Mouse (Mus musculus) cerebellum, postnatal 4 days (tissue): ENCODE measurements at regions not wholly inside any gene's neighbourhood (a gene's known extent, or its start where the extent isn't known, plus 50 kb on each side); places are given as distances from the start of the nearest gene placed in this dataset.

Source experiments
- DNase-seq, 2 experiments: peaks; one replicate each; pipeline ENCODE4 v3.0.0; 2022; ENCODE audit warnings: low spot score in 2 of 2, mixed read lengths in 1 of 2

DNA sequence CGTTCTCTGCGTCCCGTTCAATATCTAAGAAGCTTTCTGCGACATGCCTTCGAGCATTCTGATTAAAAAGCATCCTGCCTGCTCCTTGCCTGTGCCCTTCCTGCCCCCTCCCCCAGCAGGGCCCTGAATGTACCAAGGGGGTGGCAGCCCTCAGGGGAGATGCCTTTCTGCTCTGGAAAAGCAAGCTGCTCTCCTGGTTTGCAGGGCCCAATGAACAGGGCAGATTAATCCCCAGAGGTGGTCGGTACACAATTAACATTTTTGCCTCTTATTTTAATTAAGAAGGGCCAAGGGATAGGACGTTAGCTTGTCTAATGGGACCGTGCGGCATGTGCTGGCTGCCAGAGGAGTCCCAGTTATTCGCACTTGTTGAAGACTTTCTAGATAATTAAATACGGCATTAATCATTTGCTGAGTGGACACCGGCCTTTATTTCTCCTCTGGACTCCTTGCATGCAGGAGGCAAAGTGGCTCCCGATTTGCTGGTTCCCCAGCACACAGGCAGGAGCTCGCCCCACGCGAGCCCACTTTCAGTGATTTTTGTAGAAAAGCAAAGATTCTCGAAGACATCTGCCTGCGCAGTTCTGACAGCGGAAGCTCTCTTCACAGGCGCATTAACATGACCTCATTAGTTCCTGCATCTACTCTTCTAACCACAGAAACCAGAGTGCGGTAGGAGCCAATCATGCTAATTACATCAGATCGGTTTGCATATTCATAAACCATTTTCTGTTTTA, 336.8 kb upstream of the 4930535I16Rik start:
- no peak for DNase-seq

- DNase-seq, result no peak
Observed at GRCm38 (mm10) chr4:124241600-124241999, 323.8 kb upstream of the 4930535I16Rik start.

DNA sequence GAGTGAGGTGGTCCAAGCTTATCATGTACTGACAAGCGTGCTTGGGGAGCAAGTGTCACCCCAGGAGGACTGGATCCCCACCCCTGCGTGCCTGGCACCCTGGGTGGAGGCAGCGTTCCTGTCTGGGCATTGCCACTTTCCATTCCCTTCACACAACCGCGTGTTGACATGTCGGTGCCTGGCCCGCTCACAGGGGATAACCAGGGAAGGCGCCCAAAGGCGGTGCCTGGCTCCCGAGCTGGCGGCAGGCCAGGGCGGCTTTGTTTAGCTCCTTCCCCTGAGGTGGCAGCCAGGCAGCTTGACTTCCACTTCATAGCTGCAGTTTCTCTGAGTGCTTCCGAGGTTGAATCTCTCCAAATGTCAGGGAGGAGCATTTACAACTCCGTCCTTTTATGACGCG, 318.7 kb upstream of the 4930535I16Rik start:
- peak; percentile 40 to 61 for DNase-seq

DNA sequence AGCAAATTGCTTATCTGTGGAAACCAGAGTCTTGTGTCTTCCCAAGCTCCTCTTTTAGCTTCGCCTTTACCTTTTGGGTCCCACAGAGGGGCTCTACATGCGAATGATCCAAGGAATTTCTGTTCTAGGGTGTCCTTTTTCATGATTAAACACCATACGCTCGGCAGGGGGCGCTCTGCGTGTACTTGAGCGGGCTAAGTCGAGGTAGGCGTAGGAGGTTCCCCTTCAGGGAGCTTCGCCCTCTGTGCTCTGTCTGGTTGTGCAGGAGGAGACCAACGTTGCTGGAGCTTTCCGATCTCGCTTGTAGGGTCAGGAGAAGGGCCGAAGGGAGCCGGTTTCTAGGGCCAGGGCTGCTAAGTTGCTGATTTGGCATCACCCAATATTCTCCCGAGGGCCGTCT, 310.7 kb upstream of the 4930535I16Rik start:
- DNase-seq, result peak; percentile 52 to 70

DNA sequence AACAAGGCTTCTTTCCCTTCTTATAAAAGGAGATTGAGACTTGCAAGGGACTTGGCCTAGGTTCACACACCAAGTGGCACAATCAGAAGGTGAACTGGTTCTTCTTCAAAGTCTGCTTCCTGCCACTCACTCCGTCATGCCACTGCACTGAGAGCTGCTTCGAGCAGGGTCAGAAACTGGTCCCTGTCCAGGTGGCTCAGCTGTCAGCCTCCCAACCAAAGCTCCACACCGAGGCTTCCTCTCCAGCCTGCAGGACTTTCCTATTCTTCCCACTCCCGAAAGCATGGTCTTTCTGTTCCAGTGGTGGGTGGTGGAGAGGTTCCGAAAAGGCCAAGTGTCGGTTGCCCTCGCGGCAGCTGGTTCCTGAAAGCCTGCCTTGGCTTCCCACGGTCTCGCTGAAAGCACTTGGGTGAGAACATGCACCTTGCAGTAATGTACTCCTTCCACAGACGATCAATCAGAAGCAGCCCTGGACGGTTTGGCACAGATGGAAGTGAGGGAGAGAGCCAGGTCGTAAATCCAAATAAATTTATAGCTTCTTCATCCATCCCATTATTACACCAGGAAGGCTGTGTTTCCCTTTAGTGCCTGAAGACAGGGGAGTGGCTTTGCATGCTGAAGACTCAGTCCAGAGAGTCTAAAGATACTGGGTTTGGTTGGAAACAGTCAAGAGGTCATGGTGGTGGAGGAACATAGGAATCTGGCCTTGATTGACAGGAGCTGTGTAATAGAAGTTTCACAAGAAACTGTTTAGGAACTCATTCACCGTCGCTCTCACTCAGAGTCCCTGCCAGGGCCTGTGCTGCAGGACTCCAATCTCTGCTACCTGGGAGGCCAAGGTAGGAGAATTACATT, 306.1 kb upstream of the 4930535I16Rik start:
- DNase-seq, result no peak

DNA sequence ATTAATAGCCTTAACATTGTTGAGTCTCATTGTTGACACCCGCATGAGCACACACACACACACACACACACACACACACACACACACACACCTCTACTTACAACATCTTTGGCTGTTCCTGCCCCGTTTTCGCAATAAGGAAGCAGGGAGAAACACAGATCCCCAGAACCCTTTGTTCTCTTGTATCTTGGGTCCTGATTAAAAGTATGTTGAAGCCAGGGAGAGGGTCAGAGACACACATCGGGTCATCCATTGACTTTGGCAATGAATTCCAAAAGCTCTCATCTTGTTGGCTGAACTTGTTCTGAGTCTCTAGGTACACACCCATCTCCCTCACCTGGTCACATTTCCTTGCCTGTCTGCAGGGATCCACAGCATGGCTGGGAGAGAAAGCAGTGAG, 303.9 kb upstream of the 4930535I16Rik start:
- no peak for DNase-seq

DNA sequence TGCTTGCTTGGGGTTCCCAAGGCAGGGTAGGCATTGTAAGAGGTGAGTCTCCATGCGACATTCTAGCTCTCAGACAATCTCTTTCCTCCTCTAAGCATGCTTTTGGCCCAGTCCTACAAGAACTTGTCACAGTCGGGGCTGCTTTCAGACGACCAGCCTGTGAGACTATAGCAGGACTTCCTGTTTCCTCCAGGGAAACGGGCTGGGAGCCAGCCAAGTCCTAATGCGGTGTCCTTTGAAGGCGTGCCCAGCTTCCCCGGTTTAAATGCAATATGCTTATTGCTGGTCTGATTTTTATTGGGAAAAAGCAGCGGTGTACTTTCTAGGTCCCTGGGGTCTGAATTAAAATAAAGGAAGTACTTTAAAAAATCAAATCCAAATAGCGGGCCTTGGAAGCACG, 299.4 kb upstream of the 4930535I16Rik start:
- DNase-seq, result peak in 1 of 2 experiments; percentile 59

DNA sequence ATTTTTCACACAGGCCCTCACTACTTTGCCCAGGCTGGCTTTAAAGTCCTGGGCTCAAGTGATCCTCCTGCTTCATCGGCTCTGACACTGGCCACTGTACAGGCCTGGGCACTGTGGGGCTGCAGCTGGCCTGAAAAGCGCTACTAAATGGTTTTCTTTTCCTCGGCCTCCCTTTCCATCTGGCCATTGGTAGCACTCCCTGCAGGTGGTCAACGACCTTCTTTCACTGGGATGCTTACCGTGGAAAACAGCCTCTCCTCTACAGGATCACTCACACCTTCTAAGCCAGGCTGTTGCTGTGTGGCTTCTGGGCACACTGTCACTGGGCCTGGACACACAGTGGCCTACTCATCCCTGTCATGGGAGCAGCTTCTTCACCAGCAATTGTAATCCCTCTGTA, 298.5 kb upstream of the 4930535I16Rik start:
- DNase-seq, result no peak

- no peak for DNase-seq
Observed at GRCm38 (mm10) chr4:124215077-124215476, 297.3 kb upstream of the 4930535I16Rik start.

DNA sequence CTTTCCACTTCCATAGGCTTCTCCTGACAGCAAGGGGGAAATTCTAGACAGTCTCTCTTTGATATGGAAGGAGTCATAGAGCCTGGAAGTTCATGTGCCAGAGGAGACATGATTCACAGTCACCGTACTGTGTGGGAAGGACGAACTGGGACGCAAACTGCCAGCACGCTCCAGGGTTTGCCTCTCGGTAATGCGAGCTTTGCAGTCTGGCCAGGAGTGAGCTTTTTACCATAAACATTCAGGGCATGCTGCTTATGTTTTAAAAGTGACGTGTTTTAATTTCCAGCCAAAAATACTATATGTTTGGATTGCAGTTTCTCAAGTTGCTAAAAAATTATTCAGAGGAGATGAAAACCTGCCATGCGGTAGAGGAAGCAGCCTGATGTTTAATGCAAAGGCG, 292.3 kb upstream of the 4930535I16Rik start:
- DNase-seq, result no peak

GRCm38 (mm10) chr4:124206480-124206879, 288.7 kb upstream of the 4930535I16Rik start:
- DNase-seq, result no peak

GRCm38 (mm10) chr4:124203736-124204135, 285.9 kb upstream of the 4930535I16Rik start:
- peak in 1 of 2 experiments; percentile 30 for DNase-seq

- DNase-seq, result no peak
Observed at GRCm38 (mm10) chr4:124199884-124200844, 282.3 kb upstream of the 4930535I16Rik start.

- DNase-seq, result no peak
Observed at GRCm38 (mm10) chr4:124198832-124199231, 281.0 kb upstream of the 4930535I16Rik start.

- no peak for DNase-seq
Observed at GRCm38 (mm10) chr4:124196711-124197110, 278.9 kb upstream of the 4930535I16Rik start.

DNA sequence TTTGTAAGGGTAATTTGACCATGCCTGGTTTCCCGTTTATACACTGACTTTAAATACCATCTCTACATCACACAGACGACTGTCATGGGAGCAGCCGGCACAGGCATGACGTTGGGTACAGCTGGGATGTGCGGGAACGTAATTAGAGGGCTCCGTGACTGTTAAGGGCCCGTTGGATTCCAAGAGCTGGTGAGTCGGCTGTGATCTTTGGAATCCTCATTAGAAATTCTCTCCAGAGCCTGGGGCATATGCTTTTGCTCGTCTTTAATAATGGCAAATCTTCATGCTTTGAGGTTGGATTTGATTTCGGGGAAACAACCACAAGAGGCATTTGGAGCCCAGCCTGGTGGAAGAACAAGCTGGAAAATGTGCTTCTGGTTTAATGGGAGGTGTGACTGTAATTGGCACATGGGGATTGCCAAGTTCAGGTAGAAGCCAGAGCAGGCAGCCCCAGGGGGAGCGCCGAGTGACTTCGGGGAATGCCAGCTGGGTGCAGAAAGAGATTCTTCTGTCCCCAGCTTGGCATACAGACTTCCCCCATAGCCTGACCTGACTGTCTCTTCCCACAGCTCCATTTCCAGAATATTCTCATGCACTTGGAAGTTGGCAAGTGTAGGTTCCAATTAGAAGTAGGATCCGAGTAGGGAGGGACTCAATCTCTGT, 275.4 kb upstream of the 4930535I16Rik start:
- no peak for DNase-seq

DNA sequence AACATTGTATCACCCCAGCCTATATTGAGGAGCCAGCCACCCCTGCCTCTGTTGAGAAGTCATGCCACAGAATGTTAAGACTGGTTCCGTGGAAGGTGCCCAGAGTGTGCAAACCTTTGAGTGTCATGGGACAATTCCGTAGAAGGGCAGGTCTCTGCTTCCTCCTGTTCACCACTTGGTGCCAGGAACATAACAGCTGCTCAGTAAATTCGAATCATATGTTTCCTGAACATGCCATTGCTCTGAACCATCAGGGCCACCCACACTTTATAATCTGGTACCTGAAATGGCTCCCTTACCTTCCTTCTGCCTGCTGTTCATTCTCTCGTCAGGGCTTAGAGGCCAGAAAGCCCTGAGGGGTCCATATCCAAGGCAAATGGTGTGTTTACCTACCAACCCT, 273.0 kb upstream of the 4930535I16Rik start:
- DNase-seq, result no peak

GRCm38 (mm10) chr4:124189993-124190385, 272.2 kb upstream of the 4930535I16Rik start:
- no peak for DNase-seq

GRCm38 (mm10) chr4:124189352-124189992, 271.6 kb upstream of the 4930535I16Rik start:
- peak in 1 of 2 experiments; percentile 8 for DNase-seq

DNA sequence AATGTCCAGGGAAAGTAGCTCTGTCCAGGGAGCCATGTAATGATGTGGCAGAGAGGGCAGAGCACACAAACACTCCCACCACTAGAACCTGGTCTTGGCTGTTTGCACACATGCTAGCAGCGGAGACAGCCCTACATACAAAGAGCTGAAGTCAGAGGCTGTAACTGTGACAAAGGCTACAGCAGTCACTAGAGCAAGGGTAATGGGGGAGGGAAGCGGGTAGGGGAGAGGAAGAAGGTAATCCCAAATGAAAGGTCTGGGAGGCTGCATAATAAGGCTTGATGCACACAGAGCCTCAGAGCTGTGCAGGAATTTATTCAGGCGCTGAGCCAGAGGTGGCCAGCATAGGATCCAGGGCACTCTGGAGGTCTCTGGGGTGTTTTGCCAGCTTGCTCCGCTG, 269.3 kb upstream of the 4930535I16Rik start:
- no peak for DNase-seq

DNA sequence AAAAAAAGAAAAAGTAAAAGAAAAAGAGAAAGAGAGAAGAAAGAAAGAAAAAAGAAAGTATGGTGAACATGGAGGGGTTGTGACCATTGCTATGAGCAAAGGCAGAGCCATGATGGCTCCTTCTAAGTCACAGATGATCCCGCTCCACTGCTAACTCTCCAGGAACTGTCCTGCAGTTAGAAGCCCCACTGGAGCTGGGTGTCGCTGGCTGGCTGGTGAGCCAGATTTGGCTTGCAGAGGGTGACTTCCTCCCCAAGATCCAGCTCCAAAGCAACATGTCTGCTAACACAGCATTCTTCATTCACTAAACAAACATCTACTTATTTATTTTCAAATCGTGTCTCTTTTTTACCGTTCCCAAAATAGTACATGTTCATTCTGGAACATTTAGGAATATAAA, 263.5 kb upstream of the 4930535I16Rik start:
- no peak for DNase-seq
